Mouse (Mus musculus) T-cell, adult 2 months (primary cell): ENCODE measurements at regions not wholly inside any gene's neighbourhood (a gene's known extent, or its start where the extent isn't known, plus 50 kb on each side); places are given as distances from the start of the nearest gene placed in this dataset.
A peak's percentile ranks its signal among the peaks of the same experiment; 100 is the strongest.

Experiments
- DNase-seq: peaks from one replicate; pipeline ENCODE4 v3.0.0; 2022; ENCODE audit warnings: low spot score

- peak; percentile 82 for DNase-seq
Observed at GRCm38 (mm10) chr10:81996742-81997536, 51.0 kb upstream of the Zfp873 start.
